Mouse (Mus musculus): ENCODE data around the gene Hoxa3.

Hoxa3 gene

GRCm38 (mm10) chr6:52243681-52244121 lies 30.6 kb upstream of the Hoxa3 start:
- H3K4me1 ChIP-seq (replicated peaks; ENCODE audit: low read depth, low read length) = peaks cover 76% of the 10 kb centered on the region
- H3K27me3 ChIP-seq (ENCODE audit: insufficient read depth, low read length) = peaks cover 96% of the 10 kb centered on the region
- no peaks in the 10 kb centered on the region for H3K36me3 ChIP-seq (ENCODE audit: insufficient read depth, low read length)
- TF ChIP-seq POU5F1 (IDR thresholded peaks at IDR 0.05; ENCODE audit: borderline replicate concordance, low read length) (no peak), CTCF (conservative IDR thresholded peaks at IDR 0.05; ENCODE audit: low read length) (no peak), NANOG (IDR thresholded peaks at IDR 0.05; ENCODE audit: borderline replicate concordance, low read length) (no peak)
- peaks cover 2% of the 10 kb centered on the region; the same call in 1 of the 2 replicates for H3K9me3 ChIP-seq (ENCODE audit: low read length)
- H3K4me3 ChIP-seq (replicated peaks; ENCODE audit: low read length) = no peak overlapping the region

GRCm38 (mm10) chr6:52242801-52243332 lies 29.7 kb upstream of the Hoxa3 start:
- peaks cover 96% of the 10 kb centered on the region for H3K27me3 ChIP-seq (ENCODE audit: insufficient read depth, low read length)

DNA sequence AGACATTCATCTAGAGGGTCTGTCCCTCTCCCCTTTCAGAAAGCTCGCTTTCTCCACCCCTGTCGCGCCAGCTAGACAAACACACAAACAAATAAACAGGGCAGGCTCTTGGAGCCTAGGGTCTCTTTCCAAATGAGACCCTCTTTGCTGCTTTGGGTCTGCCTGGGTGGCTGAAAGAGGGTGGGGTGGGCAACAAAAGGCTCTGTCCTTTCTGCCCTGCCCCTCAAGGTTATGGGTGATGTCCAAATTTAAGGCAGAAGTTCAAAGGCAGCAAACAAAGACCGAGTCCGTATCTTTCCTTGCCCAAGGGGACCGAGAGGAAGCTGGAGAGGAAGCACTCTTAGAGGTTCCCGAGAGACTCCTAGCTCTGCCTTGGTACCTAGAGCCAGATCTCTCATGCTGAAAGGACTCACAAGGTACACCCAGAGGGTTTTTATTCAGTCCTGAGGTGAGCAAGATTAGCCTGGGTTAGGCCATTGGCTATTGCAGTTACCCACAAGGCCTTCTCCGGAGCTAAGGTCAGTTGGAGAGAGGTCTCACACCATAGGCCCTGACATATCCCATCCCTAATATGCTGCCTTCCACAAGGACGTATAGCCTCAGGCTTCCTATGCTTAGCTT lies 28.0 kb upstream of the Hoxa3 start:
- H3K9me3 ChIP-seq (ENCODE audit: low read length) = peaks cover 2% of the 10 kb centered on the region; the same call in 1 of the 2 replicates
- TF ChIP-seq CTCF (conservative IDR thresholded peaks at IDR 0.05; ENCODE audit: low read length) (no peak), NANOG (IDR thresholded peaks at IDR 0.05; ENCODE audit: borderline replicate concordance, low read length) (no peak), POU5F1 (IDR thresholded peaks at IDR 0.05; ENCODE audit: borderline replicate concordance, low read length) (no peak)
- H3K36me3 ChIP-seq (ENCODE audit: insufficient read depth, low read length) = no peaks in the 10 kb centered on the region
- H3K4me1 ChIP-seq (replicated peaks; ENCODE audit: low read depth, low read length) = peaks cover 58% of the 10 kb centered on the region
- H3K4me3 ChIP-seq (replicated peaks; ENCODE audit: low read length) = peak overlapping the region; percentile 51
- H3K27me3 ChIP-seq (ENCODE audit: insufficient read depth, low read length) = peaks cover 97% of the 10 kb centered on the region

More at GRCm38 (mm10) chr6:52242801-52243332, 29.7 kb upstream of the Hoxa3 start:
- TF ChIP-seq POU5F1 (IDR thresholded peaks at IDR 0.05; ENCODE audit: borderline replicate concordance, low read length) (no peak), NANOG (IDR thresholded peaks at IDR 0.05; ENCODE audit: borderline replicate concordance, low read length) (no peak), CTCF (conservative IDR thresholded peaks at IDR 0.05; ENCODE audit: low read length) (no peak)
- Histone ChIP-seq H3K9me3 (ENCODE audit: low read length) (0 out of 2 replicates have a peak, but pooled peaks cover 2% of the 10 kb centered on the region), H3K36me3 (ENCODE audit: insufficient read depth, low read length) (no peaks in the 10 kb centered on the region), H3K4me3 (replicated peaks; ENCODE audit: low read length) (no peak overlapping the region), H3K4me1 (replicated peaks; ENCODE audit: low read depth, low read length) (peaks cover 68% of the 10 kb centered on the region)

DNA sequence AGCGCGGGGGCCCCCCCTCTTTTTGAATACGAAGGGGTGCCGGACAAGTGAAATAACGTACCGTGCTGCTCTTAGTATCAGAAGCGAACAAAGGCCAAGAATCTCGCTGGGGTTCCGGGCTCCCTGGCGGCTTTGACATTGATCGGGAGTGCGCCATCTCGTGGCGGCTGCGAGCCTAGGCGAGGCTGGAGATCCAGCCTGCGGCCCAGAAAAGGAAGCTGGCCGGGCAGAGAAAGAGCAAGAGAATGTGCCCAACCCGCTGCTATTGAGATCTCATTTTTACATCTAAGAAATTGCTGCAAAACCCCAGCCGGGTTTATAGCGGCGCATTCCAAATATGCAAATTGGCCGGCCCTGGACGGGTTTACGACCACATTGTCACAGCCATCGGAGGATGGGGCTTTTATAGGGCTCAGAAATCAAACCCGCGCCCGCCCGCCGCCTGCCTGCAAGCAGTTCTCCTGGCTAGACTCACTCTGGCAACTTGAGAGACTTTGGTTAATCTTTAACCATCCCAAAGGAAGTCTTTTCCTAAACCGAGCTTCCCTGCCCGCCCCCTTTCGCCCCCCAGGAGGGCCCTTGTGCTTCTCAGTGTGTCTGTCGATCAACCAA lies 27.4 kb upstream of the Hoxa3 start, which contains the start of gene Hoxa10:
Gene Hoxa10, minus strand, starts transcription at position 466 of the 612 bp plus-strand sequence.
- Histone ChIP-seq H3K4me1 (replicated peaks; ENCODE audit: low read depth, low read length) (peaks cover 52% of the 10 kb centered on the region), H3K9me3 (ENCODE audit: low read length) (peaks cover 2% of the 10 kb centered on the region; the same call in 1 of the 2 replicates), H3K27me3 (ENCODE audit: insufficient read depth, low read length) (peaks cover 97% of the 10 kb centered on the region), H3K36me3 (ENCODE audit: insufficient read depth, low read length) (no peaks in the 10 kb centered on the region), H3K4me3 (replicated peaks; ENCODE audit: low read length) (peak within 1 kb of the TSS; percentile 51)
- TF ChIP-seq CTCF (conservative IDR thresholded peaks at IDR 0.05; ENCODE audit: low read length) = peak; percentile 74
- no peak for TF ChIP-seq POU5F1 (IDR thresholded peaks at IDR 0.05; ENCODE audit: borderline replicate concordance, low read length)

- Histone ChIP-seq H3K4me1 (replicated peaks; ENCODE audit: low read depth, low read length) (peaks cover 51% of the 10 kb centered on the region), H3K4me3 (replicated peaks; ENCODE audit: low read length) (peak overlapping the region; percentile 51), H3K27me3 (ENCODE audit: insufficient read depth, low read length) (peaks cover 97% of the 10 kb centered on the region), H3K36me3 (ENCODE audit: insufficient read depth, low read length) (no peaks in the 10 kb centered on the region), H3K9me3 (ENCODE audit: low read length) (peaks cover 2% of the 10 kb centered on the region; the same call in 1 of the 2 replicates)
- TF ChIP-seq NANOG (IDR thresholded peaks at IDR 0.05; ENCODE audit: borderline replicate concordance, low read length) (no peak), POU5F1 (IDR thresholded peaks at IDR 0.05; ENCODE audit: borderline replicate concordance, low read length) (no peak), CTCF (conservative IDR thresholded peaks at IDR 0.05; ENCODE audit: low read length) (no peak)
Observed at GRCm38 (mm10) chr6:52239625-52240388, 26.7 kb upstream of the Hoxa3 start.

GRCm38 (mm10) chr6:52238976-52239375 lies 25.8 kb upstream of the Hoxa3 start:
- Histone ChIP-seq H3K4me3 (replicated peaks; ENCODE audit: low read length) (no peak overlapping the region), H3K36me3 (ENCODE audit: insufficient read depth, low read length) (no peaks in the 10 kb centered on the region), H3K9me3 (ENCODE audit: low read length) (peaks cover 2% of the 10 kb centered on the region; the same call in 1 of the 2 replicates), H3K4me1 (replicated peaks; ENCODE audit: low read depth, low read length) (peaks cover 48% of the 10 kb centered on the region), H3K27me3 (ENCODE audit: insufficient read depth, low read length) (peaks cover 97% of the 10 kb centered on the region)
- TF ChIP-seq POU5F1 (IDR thresholded peaks at IDR 0.05; ENCODE audit: borderline replicate concordance, low read length) = no peak
- TF ChIP-seq NANOG (IDR thresholded peaks at IDR 0.05; ENCODE audit: borderline replicate concordance, low read length) = no peak
- TF ChIP-seq CTCF (conservative IDR thresholded peaks at IDR 0.05; ENCODE audit: low read length) = no peak

GRCm38 (mm10) chr6:52238155-52238545 lies 25.0 kb upstream of the Hoxa3 start:
- TF ChIP-seq POU5F1 (IDR thresholded peaks at IDR 0.05; ENCODE audit: borderline replicate concordance, low read length) (no peak), NANOG (IDR thresholded peaks at IDR 0.05; ENCODE audit: borderline replicate concordance, low read length) (no peak), CTCF (conservative IDR thresholded peaks at IDR 0.05; ENCODE audit: low read length) (no peak)
- no peaks in the 10 kb centered on the region for H3K36me3 ChIP-seq (ENCODE audit: insufficient read depth, low read length)
- H3K4me1 ChIP-seq (replicated peaks; ENCODE audit: low read depth, low read length) = peaks cover 47% of the 10 kb centered on the region
- H3K9me3 ChIP-seq (ENCODE audit: low read length) = peaks cover 2% of the 10 kb centered on the region; the same call in 1 of the 2 replicates
- H3K4me3 ChIP-seq (replicated peaks; ENCODE audit: low read length) = no peak overlapping the region
- peaks cover 97% of the 10 kb centered on the region for H3K27me3 ChIP-seq (ENCODE audit: insufficient read depth, low read length)
